Mouse (Mus musculus) heart, postnatal 0 days (tissue): Measurements from ENCODE around the gene Cers1. TPM values are rescaled to one million over a fixed set of nuclear protein-coding genes. Genes with fewer than 3 reads are reported as not detected.

Experiments
- ATAC-seq: fragments of 200-750 bp; cut with Nextera tagmentation; 2 replicates; pipeline ENCODE4 v1.8.0; 2017; ENCODE audit warnings: low read depth, moderate number of reproducible peaks, moderate library complexity; ENCODE audit not compliant: insufficient read depth
- DNase-seq: peaks from one replicate; pipeline ENCODE4 v3.0.0-alpha.2; 2016; ENCODE audit warnings: low spot score
- H3K27ac ChIP-seq: fragments of 300-500 bp; sonication (generic); 2 replicates; pipeline ENCODE4 v1.5.1; 2014; ENCODE audit warnings: low read depth, mild to moderate bottlenecking
- H3K27me3 ChIP-seq: fragments of 300-500 bp; sonication (generic); 2 replicates; pipeline ENCODE4 v1.6.1; 2014; ENCODE audit warnings: low read length, mixed read lengths; ENCODE audit not compliant: control insufficient read depth, insufficient read depth
- H3K36me3 ChIP-seq: fragments of 300-500 bp; sonication (generic); replicated peaks from 2 replicates; pipeline ENCODE4 v1.6.1; 2014; ENCODE audit warnings: low read length, mixed read lengths; ENCODE audit not compliant: control insufficient read depth, insufficient read depth
- H3K4me1 ChIP-seq: fragments of 300-500 bp; sonication (generic); 2 replicates; pipeline ENCODE4 v1.6.1; 2014; ENCODE audit warnings: antibody characterized with exemption; ENCODE audit not compliant: control insufficient read depth, insufficient read depth
- H3K4me2 ChIP-seq: fragments of 300-500 bp; sonication (generic); 2 replicates; pipeline ENCODE4 v1.6.1; 2014; ENCODE audit warnings: low read depth, mild to moderate bottlenecking, low read length, moderate library complexity
- H3K4me3 ChIP-seq: fragments of 300-500 bp; sonication (generic); 2 replicates; pipeline ENCODE4 v1.5.1; 2014; ENCODE audit warnings: low read depth, low read length
- H3K9ac ChIP-seq: fragments of 300-500 bp; sonication (generic); replicated peaks from 2 replicates; pipeline ENCODE4 v1.6.1; 2014; ENCODE audit warnings: low read depth, low read length, mixed read lengths
- H3K9me3 ChIP-seq: fragments of 300-500 bp; sonication (generic); replicated peaks from 2 replicates; pipeline ENCODE4 v1.6.1; 2016; ENCODE audit warnings: low read length; ENCODE audit not compliant: control insufficient read depth
- CTCF ChIP-seq: IDR thresholded peaks from 2 replicates; pipeline ENCODE4 v1.5.1; 2016; ENCODE audit warnings: antibody characterized with exemption, control low read depth, low read depth
- EP300 ChIP-seq: IDR thresholded peaks from 2 replicates; pipeline ENCODE4 v1.6.1; 2016; ENCODE audit warnings: antibody characterized with exemption, low read depth
- WGBS: fragments of 180-500 bp; shearing (Covaris S2); extraction: QIAGEN DNeasy Blood & Tissue Kit; methylation state at CpG from one replicate; pipeline ENCODE4 v1.1.7; 2014; 5-methylcytosine and 5-hydroxymethylcytosine counted together
- polyA plus RNA-seq: library from polyadenylated mRNA; unstranded; fragments of >200 nt; fragmentation: Nextera tagmentation; extraction: Ambion mirVana; gene quantifications from 2 replicates; pipeline ENCODE4 v1.2.1, GENCODE M21; 2015
- total RNA-seq: library from RNA; depleted of rRNA; stranded (reverse); fragments of >200 nt; gene quantifications from 2 replicates; pipeline ENCODE4 v1.2.3, GENCODE M21; 2014; ENCODE audit warnings: low replicate concordance

Cers1 gene
- total and polyA plus RNA-seq, 2 experiments from 2014 or later: 0.27 to 0.80 TPM

- TF ChIP-seq CTCF: no peak
- no peak for TF ChIP-seq EP300
- no peak for ATAC-seq
- H3K27me3 ChIP-seq: no peaks in the 10 kb centered on the region
- H3K36me3 ChIP-seq: no peaks in the 10 kb centered on the region
- H3K4me2 ChIP-seq: no peak overlapping the region
- H3K4me1 ChIP-seq: peaks cover 15% of the 10 kb centered on the region
- no peaks in the 10 kb centered on the region for H3K9me3 ChIP-seq
- H3K4me3 ChIP-seq: no peak overlapping the region
- H3K27ac ChIP-seq: no peak overlapping the region
- H3K9ac ChIP-seq: no peak overlapping the region
- DNase-seq: no peak
Observed at GRCm38 (mm10) chr8:70274350-70274749, 41.2 kb upstream of the Cers1 start.

GRCm38 (mm10) chr8:70276476-70276875 is 39.1 kb upstream of the Cers1 start:
- peak; percentile 79 for ATAC-seq

GRCm38 (mm10) chr8:70278175-70278574 is 37.4 kb upstream of the Cers1 start:
- WGBS: 45% methylated on average over 15 of the region's 15 CpGs
- Histone ChIP-seq H3K36me3 (no peaks in the 10 kb centered on the region), H3K9me3 (no peaks in the 10 kb centered on the region), H3K27me3 (no peaks in the 10 kb centered on the region), H3K27ac (no peak overlapping the region), H3K9ac (0 out of 2 replicates have a peak overlapping the region, but pooled peaks have one; percentile 0), H3K4me3 (no peak overlapping the region), H3K4me2 (no peak overlapping the region), H3K4me1 (peaks cover 13% of the 10 kb centered on the region)
- ATAC-seq (no peak), DNase-seq (no peak)
- no peak for TF ChIP-seq EP300
- TF ChIP-seq CTCF: no peak

More at GRCm38 (mm10) chr8:70276476-70276875, 39.1 kb upstream of the Cers1 start:
- H3K4me1 ChIP-seq: peaks cover 17% of the 10 kb centered on the region
- H3K9ac ChIP-seq: no peak overlapping the region
- no peak overlapping the region for H3K4me2 ChIP-seq
- H3K36me3 ChIP-seq: no peaks in the 10 kb centered on the region
- DNase-seq: peak; percentile 62
- H3K9me3 ChIP-seq: no peaks in the 10 kb centered on the region
- 66% methylated on average over 3 of the region's 3 CpGs for WGBS
- peak; percentile 98 for TF ChIP-seq EP300
- TF ChIP-seq CTCF: no peak
- no peak overlapping the region for H3K4me3 ChIP-seq
- H3K27me3 ChIP-seq: no peaks in the 10 kb centered on the region
- H3K27ac ChIP-seq: peak overlapping the region; percentile 74

DNA sequence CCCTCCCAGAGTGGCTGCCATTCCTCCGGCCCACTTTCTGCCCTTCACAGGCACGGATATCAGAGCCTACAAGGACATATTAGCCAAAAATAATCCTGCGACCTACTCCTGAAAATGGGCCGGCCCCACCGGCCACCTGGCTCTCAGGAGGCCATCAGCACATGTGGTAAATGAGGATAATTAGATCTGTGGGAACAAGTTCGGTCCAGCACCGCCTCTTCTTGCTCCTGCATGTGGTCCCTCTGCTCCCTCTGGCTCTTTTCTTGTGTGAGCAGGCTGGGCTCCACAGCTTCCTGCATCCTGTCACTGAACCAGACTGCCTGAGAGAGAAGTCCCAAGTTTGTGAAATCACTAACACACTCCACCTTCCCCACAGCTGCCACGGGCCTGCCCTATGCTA is 36.3 kb upstream of the Cers1 start:
- H3K4me1 ChIP-seq: peaks cover 17% of the 10 kb centered on the region
- no peaks in the 10 kb centered on the region for H3K9me3 ChIP-seq
- ATAC-seq: no peak
- TF ChIP-seq CTCF: no peak
- no peak for TF ChIP-seq EP300
- DNase-seq: no peak
- H3K9ac ChIP-seq: no peak overlapping the region
- no peak overlapping the region for H3K4me2 ChIP-seq
- H3K4me3 ChIP-seq: no peak overlapping the region
- H3K36me3 ChIP-seq: no peaks in the 10 kb centered on the region
- H3K27me3 ChIP-seq: no peaks in the 10 kb centered on the region
- H3K27ac ChIP-seq: peak overlapping the region; percentile 60
- 20% methylated on average over 8 of the region's 8 CpGs for WGBS

GRCm38 (mm10) chr8:70281001-70281400 is 34.6 kb upstream of the Cers1 start:
- Histone ChIP-seq H3K4me1 (peaks cover 17% of the 10 kb centered on the region), H3K9me3 (no peaks in the 10 kb centered on the region), H3K4me3 (no peak overlapping the region), H3K36me3 (peaks cover 14% of the 10 kb centered on the region), H3K4me2 (no peak overlapping the region), H3K9ac (no peak overlapping the region), H3K27ac (peak overlapping the region; percentile 58; the same call in 1 of the 2 replicates), H3K27me3 (no peaks in the 10 kb centered on the region)
- ATAC-seq (no peak), DNase-seq (no peak)
- 24% methylated on average over 3 of the region's 3 CpGs for WGBS
- TF ChIP-seq EP300: no peak
- no peak for TF ChIP-seq CTCF

- Histone ChIP-seq H3K4me2 (peak within 1 kb of the TSS; percentile 89), H3K9me3 (no peaks in the 10 kb centered on the region), H3K27ac (peak within 1 kb of the TSS; percentile 85), H3K36me3 (peaks cover 30% of the 10 kb centered on the region), H3K27me3 (no peaks in the 10 kb centered on the region), H3K4me3 (peak within 1 kb of the TSS; percentile 77), H3K9ac (peak within 1 kb of the TSS; percentile 79), H3K4me1 (peaks cover 17% of the 10 kb centered on the region)
- DNase-seq: peak; percentile 92
- ATAC-seq: peak; percentile 88
- WGBS: 2% methylated on average over 35 of the region's 36 CpGs
- TF ChIP-seq CTCF: peak; percentile 94
- no peak for TF ChIP-seq EP300
Observed at GRCm38 (mm10) chr8:70282603-70283135, 32.9 kb upstream of the Cers1 start, which contains the start of gene Homer3. Gene Homer3, plus strand, starts transcription at chr8:70282827.
